Mouse (Mus musculus) frontal cortex, adult 2 months (tissue): Measurements from ENCODE around the gene Lgr6. TPM values are rescaled to one million over a fixed set of nuclear protein-coding genes. Genes with fewer than 3 reads are reported as not detected.
A peak's percentile ranks its signal among the peaks of the same experiment; 100 is the strongest.

ENCODE experiments used
- DNase-seq, 2 experiments: peaks; one replicate each; pipeline ENCODE4 v3.0.0; 2022; ENCODE audit warnings: low spot score in 1 of 2; ENCODE audit errors: extremely low spot score in 1 of 2
- polyA plus RNA-seq: library from polyadenylated mRNA; depleted of rRNA; stranded (reverse); fragments of >200 nt; gene quantifications from 2 replicates; pipeline ENCODE4 v1.2.3, GENCODE M21; 2012; rRNA removed

Gene Lgr6
- polyA plus RNA-seq, 1 experiment: 19.1 TPM

DNA sequence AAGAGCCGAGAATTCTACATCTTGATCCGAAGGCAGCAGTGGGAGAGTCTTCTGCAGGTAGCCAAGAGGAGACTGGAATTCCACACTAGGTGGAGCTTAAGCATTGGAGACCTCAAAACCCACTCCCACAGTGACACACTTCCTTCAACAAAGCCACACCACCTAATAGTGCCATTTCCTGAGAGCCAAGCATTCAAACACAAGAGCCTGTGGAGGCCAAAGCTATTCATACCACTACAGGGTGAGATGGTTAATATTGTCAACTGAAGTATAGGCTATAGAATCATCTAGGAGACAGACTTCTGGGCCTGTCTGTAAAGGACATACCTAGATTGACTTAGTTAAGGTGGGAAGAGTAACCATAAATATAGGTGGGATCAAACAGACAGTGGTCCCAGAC lies 139.6 kb downstream of the Lgr6 start:
- DNase-seq: no peak

GRCm38 (mm10) chr1:134962821-134963220 lies 142.3 kb downstream of the Lgr6 start:
- DNase-seq: no peak

- peak; percentile 89 to 96 for DNase-seq
These were observed 142.8 kb downstream of the Lgr6 start, which contains the start of gene Ube2t for GRCm38 (mm10) chr1:134962053-134962803. Gene Ube2t, plus strand, starts transcription at chr1:134962565.

- DNase-seq: no peak
These were observed 144.4 kb downstream of the Lgr6 start for GRCm38 (mm10) chr1:134960634-134961033.

DNA sequence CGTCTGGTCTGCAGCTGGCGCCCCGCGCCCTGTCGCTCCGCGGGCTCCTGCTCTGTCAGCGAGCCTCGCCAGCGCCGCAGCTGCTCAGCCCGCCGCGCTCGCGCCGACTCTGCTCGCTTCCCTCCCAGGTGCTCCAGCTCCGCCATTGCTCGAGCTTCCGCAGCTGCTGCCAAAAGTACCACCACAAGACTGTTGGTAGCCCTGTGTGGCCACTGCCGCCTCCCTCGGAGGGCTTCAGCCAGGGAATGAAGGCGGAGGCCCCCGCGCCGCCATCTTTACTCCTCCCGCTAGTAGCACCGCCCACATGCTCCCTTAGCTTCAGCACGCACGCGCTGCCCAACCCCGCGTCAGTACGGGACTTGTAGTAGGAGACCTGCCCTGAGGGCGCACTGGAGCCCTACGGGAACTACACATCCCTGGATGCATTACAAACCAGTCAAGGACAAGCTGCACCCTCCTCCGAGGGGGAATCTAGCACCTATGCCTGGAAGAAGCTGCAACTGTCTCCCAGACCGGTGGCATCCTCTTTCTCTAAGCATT lies 149.4 kb downstream of the Lgr6 start, which contains the start of gene Ppp1r12b:
TSS of gene Ppp1r12b (minus strand) at position 306 of the 540 bp plus-strand sequence.
- DNase-seq: peak; percentile 98 to 99

DNA sequence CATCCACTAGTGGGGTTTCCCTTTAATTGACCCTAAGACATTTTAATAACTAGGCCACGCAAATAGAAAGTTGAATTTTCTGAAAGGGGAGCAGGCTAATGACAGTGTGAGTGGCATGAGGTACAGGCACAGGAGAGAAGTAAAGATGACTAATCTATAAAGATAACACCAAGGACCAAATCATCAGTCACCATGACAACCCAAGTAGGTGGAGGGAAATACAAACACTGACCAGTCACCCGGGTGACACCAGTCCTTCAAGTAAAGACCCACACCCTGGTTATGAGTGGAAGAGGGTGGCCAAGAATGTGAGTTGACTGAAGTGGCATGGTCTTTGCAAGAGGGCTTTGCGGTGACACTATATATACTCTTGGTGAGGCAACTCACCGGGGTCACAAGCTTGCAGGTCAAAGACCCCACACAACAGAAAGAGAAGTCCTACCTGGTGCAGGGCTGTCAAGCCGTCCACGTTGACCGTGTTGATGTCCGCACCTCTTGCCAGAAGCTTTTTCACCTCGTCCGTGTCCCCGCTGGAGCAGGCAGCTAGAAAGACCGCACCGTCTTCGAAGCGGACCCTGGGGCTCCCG lies 149.9 kb downstream of the Lgr6 start:
- peak; percentile 11 for DNase-seq

DNA sequence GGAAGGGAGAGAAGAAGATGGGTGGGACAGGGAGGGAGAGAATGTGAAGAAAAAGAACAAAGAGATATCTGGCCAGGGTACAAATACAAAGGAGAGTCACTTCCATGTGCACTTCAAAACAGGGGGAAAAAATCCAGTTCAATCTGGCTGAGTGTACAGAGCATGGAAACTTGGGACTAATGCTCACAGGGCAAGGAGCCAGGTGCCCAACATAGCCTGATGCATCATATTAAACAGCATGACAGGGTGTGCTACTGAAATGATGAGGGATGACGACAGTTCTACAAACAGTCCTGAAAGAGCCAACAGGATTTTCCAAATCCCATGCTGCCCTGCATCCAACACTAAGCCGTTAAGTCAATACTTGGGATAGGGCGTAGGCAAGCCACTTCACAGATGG lies 155.1 kb downstream of the Lgr6 start:
- no peak for DNase-seq

DNA sequence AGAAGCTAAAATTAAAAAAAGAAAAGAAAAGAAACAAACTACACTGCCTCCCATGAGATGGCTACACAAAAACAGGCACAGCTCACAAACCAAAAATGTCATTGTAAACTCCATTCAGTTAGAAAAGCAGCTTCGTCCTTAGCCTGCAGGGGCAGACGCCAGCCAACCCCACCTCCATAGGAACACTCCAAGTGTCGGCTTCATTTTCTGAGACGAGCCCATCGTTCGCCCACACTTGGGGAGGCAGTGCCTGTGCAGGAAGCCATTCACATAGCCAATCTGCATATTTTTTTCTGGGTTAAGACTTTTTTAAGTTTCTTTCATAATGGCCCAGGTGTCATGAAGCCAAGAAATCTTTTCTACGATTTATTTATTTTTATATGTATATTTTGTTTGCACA lies 157.5 kb downstream of the Lgr6 start:
- DNase-seq: peak in 1 of 2 experiments; percentile 27

DNA sequence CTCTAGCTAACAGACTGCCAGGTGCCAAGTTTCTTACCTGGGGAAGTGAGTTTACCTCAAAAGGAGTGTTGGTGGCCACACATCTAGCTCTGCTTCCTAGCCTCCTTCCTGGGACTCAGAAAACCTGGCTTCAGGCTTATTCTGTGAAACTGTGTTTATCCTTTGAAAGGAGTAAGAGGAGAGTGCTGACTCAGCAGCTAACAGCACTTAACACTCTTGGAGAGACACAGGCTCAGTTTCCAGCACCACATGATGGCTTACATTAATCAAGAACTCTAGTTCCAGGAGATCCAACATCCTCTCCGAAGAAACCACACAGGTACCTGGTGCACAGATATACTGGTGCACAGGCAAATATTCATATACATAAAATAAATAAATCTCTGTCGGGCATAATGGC lies 162.2 kb downstream of the Lgr6 start:
- no peak for DNase-seq

DNA sequence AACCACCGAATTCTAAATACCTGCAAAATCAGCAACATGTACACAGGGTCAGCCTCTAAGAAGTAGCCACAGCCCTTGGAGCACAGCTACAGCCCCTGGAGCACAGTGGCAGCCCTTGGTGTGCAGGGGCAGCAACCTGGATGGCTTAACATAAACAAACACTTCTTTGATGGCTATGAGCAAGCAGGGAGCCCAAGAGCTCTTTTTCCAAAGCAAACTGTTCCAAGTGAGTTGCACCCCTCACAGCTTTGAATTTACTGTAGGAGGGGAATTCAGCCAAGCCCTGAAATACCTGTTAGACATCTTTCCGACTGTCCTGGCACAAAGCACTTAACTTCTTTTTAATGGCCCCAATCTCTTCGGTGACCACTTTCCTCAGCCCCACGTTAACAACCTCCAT lies 164.2 kb downstream of the Lgr6 start:
- DNase-seq: no peak

GRCm38 (mm10) chr1:134938233-134938632 lies 166.8 kb downstream of the Lgr6 start:
- no peak for DNase-seq

- DNase-seq: no peak
These were observed 168.7 kb downstream of the Lgr6 start for GRCm38 (mm10) chr1:134936335-134936734.

Other genes with a start within 250 kb of the Lgr6 start
- gene Ppp1r12b, start 149.3 kb downstream of the Lgr6 start, polyA plus RNA-seq: 62.4 and 64.8 TPM in 2 replicates
- gene Ube2t, start 142.7 kb downstream of the Lgr6 start, polyA plus RNA-seq: 2.5 and 3.0 TPM in 2 replicates
- 0.19 and 0.20 TPM in 2 replicates for gene Ptpn7, start 27.4 kb upstream of the Lgr6 start, polyA plus RNA-seq
- gene Arl8a, start 41.5 kb upstream of the Lgr6 start, polyA plus RNA-seq: 337 and 341 TPM in 2 replicates
- gene Gpr37l1, start 62.4 kb upstream of the Lgr6 start, polyA plus RNA-seq: 265 and 291 TPM in 2 replicates
- gene Elf3, start 153.3 kb upstream of the Lgr6 start, polyA plus RNA-seq: 0.10 and 0.21 TPM in 2 replicates
- 56.6 and 64.8 TPM in 2 replicates for gene Rnpep, start 178.8 kb upstream of the Lgr6 start, polyA plus RNA-seq
- gene Timm17a, start 208.5 kb upstream of the Lgr6 start, polyA plus RNA-seq: 73.1 and 76.2 TPM in 2 replicates
- 0.44 and 1.1 TPM in 2 replicates for gene Lmod1, start 219.5 kb upstream of the Lgr6 start, polyA plus RNA-seq